Mouse (Mus musculus): ENCODE data around the gene Ptpro. TPM values are rescaled to one million over a fixed set of nuclear protein-coding genes. Genes with fewer than 3 reads are reported as not detected.
"Not testable (repeated sequence)": the region's sequence is repeated elsewhere in the genome, so short reads cannot be mapped to it uniquely, and the experiment has no call there.

Ptpro gene
- total RNA-seq, 4 experiments from 2014 or later, result 1.5 to 3.4 (median 2.2) TPM

DNA sequence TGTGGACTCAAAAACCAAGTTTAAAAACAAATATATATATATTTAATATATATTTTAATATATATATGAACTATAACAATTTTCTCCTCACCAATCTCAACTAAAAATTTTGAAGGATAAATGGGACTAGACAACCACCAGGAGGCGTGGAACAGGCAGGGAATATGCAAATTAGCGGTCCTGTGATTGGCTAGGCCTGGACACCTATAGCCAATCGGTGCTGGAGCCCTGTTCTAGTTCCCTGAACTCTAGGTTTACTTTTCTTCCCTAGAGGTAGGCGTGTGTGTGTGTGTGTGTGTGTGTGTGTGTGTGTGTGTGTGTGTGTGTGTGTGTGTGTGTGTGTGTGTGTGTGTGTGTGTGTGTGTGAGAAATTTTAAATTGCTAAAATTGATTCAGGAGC lies 134.8 kb downstream of the Ptpro start:
- no peak for DNase-seq

DNA sequence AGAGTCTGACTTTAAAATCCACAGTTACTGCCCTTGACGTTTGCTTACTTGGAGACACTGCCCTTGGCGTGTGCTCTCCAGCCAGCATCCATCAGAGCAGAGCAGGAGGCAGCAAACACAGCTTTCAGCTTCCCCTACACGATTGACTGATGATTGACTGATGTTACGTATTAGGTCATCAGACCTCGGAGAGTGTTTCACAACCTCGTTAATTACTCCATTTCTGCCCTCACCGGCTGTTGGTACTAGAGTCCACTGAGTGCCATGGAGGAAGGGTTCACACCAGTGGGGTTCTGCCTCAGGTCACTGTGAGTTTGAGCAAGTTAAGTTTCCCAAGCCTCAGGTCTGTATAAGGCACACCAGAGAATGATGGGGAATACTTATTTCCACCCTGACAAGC lies 143.0 kb downstream of the Ptpro start:
- DNase-seq, result no peak

DNA sequence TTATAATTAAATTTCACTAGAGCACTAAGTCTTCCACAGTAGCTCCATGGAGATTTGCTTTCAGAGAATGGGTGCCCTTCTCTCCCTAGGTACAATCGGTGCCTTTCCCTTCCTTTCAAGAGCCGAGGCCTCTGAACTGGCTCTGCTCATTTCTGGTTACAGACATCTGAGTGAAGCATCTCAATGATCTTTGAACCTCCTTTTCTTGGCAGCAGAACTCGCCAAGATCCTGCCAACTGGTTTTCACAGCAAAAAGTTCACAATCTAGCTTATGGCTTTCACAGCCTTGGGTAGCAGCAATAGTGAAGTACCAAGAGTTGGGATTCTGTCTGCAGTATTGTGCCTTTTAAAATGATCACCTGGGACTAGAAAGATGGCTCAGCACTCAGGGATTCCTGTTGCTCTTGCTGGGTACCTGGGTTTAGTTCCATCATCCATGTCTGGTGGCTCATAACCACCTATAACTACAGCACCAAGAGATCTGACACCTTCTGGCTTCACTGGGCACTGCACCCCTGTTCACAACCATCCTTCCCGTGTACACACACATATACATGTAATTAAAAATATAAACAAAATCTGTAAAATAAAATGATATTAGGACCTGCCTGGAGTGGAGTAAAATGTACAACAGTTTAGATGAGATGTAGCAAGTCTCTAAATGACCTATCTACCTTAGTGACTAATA lies 144.1 kb downstream of the Ptpro start:
- DNase-seq, result no peak

DNA sequence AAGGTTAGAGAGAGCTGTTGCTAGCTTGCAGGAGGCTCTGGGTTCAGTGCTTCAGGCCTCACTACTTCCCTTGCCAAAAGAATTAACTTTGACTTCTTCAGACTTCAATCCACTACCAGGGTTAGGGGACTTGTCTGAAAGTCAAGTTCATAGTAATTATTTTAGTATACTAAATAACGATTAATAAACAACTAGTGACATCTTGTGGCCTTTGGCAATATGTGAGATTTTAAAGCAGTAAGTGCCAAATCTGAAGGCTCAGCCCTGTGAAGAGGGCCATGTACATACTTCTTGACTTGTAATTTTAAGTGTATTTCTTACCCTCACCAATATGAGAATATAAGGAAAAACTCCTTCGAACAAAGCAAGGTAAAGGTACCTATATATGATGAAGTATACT lies 145.2 kb downstream of the Ptpro start:
- no peak for DNase-seq

DNA sequence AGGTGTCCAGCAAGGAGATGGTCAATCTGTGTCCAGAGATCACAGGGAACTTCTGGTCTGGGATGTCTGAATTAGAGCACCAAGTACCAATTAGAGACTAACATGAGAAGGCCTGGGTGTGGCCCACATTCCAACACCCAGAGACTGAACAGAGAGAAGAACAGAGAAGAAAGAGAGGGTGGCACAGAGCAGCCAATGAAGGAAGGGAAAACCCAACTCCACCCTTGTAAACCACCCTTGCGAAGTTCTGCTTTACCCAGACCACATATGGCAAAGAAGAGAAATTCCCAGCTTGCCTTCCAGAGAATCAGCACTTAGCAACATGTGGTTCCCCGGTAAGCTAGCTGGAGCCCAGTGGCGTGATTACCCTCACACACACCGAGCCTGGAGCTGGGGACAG lies 152.1 kb downstream of the Ptpro start:
- no peak for DNase-seq

DNA sequence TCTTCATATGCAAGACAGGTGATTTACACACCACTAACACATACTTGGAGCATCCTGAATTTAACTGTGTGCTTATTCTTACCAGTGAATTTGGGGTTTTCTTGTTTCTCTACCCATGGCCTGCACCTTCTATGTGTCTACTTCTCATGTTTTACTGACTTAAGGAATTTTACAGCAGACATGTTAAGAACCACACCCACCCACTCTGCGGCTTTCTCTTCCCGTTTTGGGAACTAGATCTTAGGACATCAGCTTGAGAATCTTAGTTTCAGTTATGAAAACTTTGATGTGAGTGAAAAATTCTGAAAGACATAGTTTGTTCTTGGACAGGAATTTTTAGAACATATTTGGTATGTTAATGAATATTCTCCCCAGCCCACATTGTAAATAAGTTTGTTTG lies 153.6 kb downstream of the Ptpro start:
- DNase-seq, result no peak

DNA sequence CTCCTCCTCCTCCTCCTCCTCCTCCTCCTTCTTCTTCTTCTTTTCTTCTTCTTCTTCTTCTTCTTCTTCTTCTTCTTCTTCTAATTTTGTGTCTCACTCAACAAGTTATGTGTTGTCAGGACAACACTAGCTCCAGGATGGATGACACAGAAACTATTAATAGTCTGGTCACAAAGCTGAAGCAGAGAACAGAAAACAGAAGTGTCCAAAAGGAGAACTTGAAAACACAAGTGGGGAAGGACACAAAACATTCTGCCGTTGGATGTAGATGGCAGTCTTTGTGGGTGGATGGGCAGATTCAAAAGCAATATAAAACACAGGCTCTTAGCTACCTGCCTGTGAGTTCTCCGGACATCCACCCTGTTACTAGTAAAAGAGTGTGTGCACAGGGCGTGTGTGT lies 158.4 kb downstream of the Ptpro start:
- no peak for DNase-seq

DNA sequence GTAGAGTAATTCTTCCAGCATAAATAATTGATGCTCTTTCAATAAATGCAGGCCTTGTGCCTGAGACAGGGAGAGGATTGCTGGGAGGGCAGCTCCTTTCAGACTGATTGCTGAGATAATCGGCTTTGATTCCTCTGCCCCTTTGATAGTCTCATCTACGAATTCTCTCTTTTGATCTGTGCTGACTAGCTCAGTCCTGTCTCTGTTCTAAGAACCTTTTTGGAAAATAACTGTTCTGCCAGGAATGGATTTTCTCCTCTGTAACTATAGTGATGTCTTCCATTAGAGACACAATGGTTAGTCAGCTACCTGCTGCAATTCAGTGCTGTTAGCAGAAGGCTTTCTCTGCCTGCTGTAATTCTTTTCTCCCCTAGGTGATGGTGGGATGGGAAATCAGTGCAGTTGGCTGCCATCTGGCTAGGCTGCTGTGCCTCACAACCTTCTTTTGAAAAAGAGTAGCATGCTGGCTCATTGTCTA lies 159.8 kb downstream of the Ptpro start:
- DNase-seq, result no peak

DNA sequence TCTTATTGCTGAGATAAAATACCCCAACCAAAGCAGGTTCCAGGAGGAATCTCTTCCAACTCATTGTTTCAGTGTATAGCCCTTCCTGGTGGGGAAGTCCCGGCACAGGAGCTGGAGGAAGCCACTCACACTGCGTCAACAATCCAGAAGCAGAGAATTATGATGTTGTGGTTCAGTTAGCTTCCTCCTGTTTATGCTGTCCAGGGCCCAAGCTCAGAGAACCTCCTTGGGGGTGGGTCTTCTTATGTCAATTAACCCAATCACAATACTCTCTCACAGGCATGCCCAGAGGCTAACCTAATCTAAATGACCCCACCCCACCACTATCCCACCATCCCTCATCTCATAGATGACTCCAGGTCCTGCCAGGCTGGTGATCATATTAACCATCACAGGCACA lies 160.9 kb downstream of the Ptpro start:
- DNase-seq, result no peak

DNA sequence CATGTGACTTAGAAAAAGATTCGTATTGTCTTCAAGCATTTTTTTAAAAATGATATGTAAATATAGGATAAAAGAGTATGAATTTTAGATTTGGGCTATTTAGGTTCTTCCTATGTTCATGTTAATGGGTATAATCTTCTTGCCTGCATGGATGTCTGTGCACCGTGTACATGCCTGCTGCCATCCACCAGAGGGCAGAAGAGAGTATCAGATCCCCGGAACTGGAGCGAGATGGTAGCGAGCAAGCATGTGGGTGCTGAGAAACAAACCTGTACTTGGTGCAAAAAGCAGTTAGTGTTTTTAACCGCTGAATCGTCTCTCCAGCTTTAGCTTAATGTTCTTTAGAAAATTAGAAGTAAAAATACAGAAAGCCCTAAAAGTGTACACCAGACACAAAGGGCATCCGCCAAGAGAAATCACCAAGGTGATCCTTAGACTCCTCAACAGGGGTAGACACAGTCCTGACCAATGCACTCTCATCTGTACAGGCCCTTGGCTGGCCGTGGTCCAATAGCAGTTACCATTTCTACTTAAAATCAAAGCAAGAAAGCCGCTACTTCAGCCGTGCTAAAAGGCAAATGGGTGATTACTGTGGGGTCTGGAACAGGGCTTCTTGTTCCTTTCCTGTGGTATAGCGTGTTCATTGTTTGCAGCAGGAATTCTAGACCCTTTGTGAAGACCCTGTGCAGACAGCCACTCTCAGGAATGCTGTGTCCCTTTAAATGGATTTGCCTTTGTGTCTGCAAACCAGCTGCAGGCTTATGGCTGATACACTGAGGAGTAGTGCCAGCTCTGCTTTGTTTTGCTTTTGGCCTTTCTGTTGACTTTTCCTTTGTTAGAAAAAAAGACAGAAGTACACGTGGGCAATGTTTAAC lies 162.6 kb downstream of the Ptpro start:
- DNase-seq, result peak; percentile 11

DNA sequence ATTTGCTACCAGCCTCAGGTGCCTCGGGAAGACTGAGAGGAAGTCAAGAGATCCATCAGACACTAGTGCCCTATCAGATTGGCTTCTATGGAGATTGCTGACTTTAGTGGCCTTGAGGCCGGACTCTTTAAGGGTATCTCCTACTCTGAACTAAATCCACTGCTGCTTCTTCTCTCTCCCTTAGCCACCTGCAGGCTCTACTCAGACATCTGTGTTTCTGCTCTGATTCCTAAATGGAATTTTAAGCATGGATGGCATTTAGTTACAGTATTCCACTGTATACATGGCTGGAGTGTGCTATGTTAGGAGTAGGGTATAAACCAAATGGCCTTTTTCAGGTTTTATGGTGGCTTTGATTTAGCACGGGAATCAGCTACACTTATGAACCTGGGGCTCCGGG lies 170.7 kb downstream of the Ptpro start:
- no peak for DNase-seq

DNA sequence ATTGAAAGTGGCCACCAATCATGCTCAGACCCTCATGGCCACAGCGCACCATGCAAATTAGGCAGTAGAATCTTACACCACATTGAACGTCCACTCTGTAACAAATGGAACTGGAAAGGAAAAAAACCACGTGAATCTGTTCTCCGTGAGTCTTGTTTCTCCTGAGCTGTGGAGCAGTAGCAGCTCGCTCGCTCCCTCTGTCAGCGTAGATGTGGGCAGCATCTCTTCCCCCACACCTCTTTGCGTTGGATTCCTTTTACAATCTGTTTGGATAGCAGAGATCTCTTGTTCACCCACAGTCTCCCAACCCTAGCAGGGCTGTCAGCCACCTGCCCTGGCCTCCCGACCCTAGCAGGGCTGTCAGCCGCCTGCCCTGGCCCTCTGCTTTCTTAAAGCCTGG lies 171.7 kb downstream of the Ptpro start:
- DNase-seq, result no peak

DNA sequence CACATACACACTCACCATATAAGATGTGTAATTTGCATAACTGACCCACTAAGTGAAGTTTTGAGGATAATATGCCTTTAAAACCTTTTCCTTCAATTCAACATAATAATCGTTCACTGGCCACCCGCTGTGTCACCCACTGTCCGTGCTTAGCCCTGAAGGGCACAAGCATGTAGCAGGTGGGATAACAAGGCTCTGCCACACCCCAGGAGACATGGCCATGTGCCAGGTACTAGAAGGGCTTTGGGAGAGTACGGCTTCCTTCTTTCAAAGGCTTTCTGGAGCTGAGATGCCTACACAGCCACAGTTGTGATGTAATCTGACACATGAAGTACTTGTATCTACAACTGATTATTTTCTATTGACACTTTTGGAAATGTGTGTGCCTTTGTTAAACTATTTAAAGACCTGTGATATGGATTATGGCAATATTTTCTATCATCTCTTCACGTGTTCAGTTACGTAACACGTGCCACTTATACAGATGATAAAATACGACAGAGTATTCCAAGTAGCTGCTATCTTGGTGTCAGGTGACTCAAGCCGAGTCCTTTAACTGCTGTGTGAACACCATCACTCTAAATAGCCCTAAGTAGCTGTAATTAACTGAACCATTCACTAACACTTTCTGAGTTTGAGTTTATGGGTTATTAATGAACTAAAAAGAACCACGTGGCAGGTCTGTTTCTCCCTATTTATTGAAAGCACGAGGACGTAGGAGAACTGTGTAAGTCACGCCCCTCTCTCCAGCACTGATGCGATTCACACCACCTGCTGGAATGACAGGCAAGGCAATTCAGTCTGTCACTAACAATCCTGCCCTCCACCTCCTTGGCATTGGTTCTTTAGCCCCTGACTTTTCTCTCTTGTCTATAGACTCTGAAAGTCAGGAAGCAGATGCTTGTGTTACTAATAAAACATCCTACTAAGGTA lies 173.6 kb downstream of the Ptpro start:
- DNase-seq, result no peak

DNA sequence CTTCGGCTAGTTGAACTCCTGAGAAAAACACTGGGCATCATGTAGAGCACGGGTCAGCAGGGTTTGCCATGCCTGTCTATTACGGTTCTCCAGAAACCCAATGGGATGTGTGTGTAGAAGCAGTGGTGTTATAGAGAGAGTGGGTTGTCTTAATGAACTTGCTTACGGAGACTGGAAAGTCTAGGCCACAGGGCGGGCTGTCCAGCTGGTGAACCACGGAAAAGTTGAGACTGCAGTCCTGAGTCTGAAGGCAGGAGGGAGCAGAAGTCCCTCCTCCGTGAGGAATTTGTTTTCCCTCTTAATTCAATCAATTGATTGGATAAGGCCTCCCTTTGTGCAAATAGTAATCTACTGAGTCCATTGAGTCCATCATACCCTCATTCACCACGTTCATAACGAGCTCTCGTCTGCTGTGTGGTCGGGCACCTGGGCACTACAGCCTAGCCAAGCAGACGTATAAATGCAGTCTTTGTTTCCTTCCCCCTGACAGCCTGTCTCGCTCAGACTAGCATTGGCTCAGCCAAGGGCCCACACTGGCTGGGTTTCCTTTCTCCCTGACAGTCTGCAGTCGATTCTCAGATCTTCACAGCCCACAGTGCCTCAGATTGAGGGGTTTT lies 181.5 kb downstream of the Ptpro start:
- DNase-seq, result no peak

DNA sequence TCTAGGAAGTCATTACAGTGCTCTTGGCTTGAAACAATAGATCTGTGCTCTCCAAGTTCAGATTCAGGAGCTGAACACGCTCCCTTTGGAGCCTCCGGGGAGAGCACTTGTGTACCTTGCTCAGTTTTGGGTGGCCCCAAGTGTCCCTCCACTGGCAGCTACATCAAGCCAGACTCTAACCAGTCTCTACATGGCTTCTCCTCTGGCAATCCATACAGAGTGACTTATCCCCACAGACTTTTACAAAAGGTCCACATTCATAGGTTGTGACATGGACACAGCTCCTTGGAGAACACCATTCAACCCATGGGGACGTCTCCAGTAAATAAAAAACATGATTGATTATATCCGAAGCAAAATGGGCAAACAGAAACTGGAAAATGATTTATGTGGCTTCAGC lies 185.4 kb downstream of the Ptpro start:
- no peak for DNase-seq

DNA sequence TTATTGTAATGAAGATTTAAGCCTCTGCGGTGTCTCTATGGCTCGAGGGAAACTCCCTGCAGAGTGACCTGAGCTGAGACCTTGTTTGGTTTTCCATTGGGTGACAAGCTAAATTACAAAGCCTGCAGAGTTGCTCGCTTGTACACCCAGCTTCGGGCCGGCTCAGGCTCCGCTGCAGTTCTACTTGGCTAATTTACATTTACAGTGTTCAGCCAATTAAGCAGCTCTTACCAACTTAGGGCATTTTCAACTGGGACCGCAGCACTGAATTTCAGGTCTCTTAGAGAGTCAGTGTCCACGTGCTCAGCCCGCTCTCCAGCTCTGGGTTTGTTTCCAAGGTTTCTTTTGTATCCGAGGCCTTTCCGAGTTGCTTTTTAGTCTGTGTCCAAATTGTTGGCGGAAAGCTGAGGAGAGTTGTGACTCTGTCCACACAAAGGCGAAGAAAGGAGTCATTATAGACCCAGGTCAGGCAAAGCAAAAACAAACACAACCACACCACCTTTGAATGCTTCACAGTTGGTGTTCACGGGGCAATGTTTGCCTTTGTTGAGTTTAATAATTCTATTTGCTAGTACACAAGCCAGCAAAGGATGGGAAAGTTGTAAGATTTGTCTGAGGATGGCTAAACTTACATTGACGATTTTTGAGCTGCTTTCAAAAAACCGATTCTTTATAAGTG lies 185.9 kb downstream of the Ptpro start:
- no peak for DNase-seq

DNA sequence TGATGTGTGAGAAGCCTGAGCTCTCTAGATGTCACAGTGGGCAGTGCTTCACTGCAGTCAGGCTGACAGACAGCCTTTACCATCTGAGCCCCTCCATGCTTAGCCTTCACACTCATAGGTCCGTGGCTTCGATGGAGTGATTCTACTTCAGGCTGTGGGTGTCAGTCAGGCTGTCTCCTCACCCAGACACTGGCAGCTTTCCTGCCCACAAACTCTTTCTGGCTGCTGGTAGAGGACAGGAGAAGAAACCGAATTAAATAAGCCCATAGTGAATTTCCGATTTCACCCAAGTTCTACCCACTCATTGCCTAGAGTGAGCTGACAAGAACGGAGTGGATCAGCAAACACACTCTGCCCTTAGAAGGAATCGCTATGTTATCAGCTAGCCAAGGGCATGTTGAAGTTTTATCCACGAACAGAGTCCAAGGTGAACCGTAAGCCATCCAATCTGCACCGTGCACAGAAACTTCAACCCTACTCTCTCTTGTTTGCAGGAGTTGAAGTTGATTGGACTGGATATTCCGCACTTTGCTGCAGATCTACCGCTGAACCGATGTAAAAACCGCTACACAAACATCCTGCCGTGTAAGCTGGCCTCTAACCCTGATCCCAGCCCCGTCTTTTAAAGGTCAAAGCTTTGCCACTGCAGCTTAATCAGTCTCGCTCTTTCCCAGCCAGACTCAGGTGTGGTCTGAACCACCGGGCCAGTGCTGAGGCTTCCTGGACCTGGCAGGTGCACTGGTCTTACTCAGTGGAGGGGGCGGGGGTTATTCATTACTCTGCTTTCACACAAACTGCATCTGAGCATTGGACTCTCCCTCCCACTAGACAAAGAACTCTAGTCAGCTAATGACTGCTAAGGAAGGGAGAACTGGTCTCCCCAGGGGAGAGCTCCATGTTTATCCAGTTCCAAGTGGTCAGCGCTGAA lies 188.7 kb downstream of the Ptpro start:
- no peak for DNase-seq

DNA sequence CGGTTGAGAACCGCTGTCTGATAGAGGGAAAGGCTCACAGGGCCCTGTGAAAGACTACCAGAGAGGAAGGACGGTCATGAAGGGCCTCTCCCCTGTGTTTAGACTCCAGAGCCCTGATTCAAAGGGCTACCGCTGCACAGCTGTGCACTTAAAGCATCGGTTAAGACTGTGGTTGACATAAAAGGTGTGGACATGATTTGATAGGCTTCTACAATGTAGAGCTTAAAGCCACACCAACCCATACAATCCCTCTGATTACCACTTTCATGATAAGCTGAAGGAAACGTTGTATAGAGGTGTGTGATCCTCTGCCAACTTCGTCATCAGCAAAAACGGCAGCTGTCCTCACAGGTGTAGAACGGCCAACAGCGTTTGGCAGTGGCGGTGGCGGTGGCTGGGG lies 191.0 kb downstream of the Ptpro start:
- no peak for DNase-seq

DNA sequence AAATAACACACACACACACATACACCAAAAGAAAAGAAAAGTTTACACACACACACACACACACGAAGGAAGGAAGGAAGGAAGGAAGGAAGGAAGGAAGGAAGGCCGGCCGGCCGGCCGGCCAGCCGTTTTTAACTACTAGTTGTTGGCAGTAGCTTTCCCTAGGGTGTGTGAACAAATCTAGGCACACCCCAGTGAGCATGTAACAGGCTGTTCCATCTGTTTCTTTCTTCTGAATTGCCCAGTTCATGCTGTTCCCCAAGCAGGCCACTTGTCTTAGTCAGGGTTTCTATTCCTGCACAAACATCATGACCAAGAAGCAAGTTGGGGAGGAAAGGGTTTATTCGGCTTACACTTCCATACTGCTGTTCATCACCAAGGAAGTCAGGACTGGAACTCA lies 194.0 kb downstream of the Ptpro start:
- DNase-seq, result not testable (repeated sequence)

DNA sequence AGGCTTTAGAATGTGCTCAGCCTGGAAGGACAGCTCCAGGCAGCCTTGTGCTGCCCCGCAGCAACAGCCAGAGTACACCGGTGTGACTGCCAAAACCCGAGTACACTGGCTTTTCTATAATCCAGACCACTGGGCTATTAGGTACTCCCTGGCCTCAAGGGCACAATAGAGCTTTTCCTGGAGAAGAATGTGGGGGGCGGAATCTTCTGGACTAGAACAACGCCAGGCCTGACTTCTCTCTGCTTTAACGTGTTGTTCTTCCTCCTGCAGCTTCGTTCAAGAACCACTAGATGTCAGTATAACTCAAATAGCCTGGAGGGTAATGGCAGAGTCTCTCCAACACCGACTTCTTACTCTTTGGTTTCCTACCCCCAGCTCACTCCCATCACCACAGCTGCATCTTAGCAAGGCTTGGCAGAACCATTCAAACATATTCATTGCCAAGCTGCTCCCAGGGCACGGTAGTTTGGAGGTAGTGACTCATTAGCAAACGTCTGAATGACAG lies 203.5 kb downstream of the Ptpro start:
- DNase-seq, result no peak

Measured in adrenal gland, adult 8-10 months (tissue).